Mouse (Mus musculus) induced T-regulatory cell, adult 2 months (primary cell): ENCODE data around the gene Cenpx.

ENCODE experiments used
- DNase-seq: peaks from one replicate; pipeline ENCODE4 v3.0.0-alpha.2; 2012; ENCODE audit warnings: low read depth

The Cenpx gene

DNA sequence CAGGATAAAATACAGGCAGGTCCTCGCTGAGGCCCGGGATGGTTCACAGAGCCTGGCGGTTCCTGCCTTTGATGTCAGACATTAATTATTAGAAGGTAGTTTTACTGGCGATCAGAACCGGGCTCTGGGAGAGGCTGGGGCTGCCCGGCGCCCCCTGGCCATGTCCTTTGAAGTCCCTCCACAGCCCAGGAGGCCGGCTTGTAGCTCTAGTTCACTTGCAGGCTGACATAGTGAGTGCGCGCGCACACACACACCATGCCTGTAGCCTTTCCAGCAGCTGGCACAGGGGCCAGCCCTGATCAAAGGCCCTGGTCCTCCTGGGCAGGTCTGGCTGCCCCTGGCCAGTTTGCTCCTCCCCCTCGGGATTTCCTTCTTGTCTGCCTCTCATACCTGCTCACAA is 17.9 kb downstream of the Cenpx start:
- DNase-seq, result no peak

DNA sequence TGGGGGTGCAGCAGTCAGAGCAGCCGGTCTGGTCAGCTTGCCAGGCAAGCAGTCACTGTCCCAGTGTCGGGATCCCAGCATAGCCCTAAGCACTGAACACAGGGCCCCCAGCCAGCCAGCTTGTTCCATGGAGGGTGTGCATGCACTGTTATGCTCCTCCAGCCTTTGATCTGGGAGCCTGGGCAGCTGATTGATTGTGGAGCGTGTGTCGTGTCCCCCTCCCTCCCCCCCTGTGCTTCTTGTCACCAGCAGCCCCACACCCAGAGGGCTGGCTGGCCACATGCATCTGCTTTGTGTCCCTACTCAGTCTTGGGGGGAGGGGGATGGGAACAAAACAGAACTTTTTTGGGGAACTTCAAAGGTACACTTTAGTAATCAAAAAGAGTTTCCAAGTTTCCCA is 18.4 kb downstream of the Cenpx start:
- no peak for DNase-seq

- DNase-seq, result no peak
Measured at GRCm38 (mm10) chr11:120693461-120693860, 20.1 kb downstream of the Cenpx start.

DNA sequence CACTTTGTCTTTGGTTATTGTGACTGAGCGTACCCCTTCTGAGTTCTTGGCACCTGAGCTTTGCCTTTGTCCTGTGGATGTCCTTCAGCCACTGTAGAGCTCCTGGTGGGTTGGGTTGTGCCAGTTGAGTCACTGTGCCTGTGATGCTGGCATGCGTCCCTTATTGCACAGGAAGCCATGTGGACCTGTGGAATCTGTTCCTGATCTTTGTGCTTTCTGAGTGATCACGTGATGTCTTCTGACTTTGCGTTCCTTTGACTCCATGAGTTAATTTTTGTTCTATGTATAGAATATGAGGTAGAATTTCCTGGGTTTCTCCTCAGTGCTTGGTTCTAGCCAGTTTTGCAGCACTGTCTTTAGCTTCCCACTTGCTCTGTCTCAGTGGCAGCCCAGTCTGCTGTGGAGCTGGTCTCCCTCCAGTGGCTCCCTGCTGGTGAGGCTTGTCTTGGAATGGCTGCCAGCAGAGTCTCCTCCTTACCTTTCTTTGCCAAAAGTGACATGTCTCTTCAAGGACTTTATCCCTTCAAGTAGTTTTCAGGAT is 21.0 kb downstream of the Cenpx start:
- DNase-seq, result no peak

DNA sequence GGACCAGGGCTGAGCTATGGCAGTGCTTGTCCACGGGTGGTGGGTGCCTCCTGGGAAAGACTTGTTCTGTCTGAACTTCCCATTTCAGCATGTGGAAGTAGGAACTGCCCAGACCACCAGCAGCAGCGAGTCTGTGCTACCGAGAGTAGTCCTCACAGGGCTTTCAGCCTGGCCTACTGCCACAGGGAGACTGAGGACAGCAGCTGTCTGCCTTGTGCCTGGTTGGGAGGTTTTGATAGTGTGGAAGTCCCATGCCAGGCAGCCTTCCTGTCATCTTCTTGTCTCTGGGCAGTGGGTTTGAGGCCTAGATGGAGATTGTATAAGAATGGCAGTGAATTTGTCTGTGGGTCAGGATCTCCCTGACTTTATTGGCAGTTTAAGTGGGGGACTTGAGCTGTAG is 24.2 kb downstream of the Cenpx start:
- DNase-seq, result no peak

DNA sequence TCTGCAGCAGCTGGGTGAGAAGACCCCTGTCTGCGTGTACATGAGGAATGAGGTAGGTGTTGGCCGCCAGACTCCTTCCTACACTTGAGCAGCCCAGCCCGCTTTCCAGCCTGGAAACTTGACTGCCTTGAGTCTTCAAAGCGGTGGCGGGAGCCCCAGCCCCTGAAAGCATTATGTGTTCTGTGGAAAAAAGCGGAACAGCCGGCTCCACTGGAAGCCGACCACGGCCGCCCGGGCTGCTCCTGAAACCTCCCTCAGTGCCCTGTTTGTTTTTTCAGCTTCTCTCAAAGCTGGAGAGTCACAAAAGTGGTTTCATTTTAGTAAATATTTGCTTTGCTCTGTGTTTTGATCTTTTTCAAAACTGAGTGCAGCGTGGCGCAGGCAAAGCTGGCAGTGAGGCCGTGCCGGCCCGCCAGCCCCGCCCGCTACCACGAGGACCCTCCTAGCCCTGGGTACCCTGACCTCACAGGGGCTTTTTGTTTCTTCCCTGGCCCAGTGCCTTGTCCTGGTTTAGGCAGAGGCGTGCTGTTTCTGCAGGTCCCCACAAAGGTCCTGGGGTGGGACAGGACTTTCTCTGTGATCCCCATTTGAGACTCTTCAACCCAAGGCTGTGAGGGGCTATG is 26.8 kb downstream of the Cenpx start:
- no peak for DNase-seq

DNA sequence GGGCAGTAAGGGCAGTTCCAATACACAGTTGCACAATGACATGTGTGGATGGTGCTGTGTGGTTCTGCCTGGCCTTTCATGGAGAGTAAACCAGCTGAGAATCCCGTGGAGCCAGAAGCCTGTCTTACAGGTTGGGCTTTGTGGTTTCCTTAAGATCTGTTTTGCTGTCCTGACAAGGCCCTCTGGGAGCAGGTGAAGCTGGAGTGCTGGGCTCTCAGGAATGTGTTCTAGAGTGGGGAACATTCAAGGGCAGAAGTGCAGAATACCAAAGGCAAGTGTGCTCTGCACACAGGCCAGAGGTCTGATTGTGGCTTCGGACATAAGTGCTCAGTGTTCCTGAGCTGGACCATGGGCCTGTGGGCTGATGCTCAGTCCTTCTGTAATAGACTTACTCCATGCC is 28.9 kb downstream of the Cenpx start:
- no peak for DNase-seq

GRCm38 (mm10) chr11:120684086-120684485 is 29.5 kb downstream of the Cenpx start:
- DNase-seq, result no peak

DNA sequence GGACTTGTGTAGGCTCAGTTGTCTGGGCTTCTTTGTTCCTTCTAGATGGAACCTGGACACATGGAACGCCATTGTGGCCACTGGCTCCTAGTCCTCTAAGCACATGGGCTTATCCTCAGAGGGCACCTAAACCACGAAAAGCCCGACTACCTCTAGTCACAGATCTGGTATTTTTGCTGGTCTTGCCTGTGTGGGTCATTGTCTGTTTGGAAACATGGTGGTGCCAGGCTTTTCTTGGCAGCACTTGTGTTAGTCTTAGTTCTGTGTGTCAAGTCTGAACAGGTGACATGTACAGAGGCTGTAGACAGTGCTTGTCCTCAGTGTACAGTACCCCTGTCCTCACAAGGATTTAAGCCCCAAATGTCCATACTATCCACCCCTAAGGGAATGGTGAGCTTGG is 30.0 kb downstream of the Cenpx start:
- DNase-seq, result no peak

GRCm38 (mm10) chr11:120682683-120683082 is 30.9 kb downstream of the Cenpx start:
- no peak for DNase-seq

- peak; percentile 61 for DNase-seq
Measured at GRCm38 (mm10) chr11:120679909-120680308, 33.6 kb downstream of the Cenpx start.

DNA sequence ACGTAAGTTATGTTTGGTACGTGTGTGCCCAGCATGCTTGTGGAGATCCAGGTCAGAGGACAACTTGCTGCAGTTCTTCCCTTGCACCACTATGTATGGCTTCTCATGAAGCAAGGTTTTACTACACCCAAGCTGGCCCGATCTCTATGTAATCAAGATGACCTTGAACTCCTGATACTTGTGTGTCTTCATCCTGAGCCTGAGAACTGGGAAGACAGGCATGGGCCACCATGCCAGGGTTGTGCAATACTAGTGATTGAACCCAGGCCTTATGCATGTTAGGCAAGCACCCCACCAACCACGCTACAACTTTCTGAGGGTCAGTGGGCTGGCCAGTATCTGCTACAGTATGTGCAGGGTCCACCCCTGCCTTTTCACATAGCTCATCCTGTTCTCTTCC is 36.6 kb downstream of the Cenpx start:
- no peak for DNase-seq

GRCm38 (mm10) chr11:120675875-120676274 is 37.7 kb downstream of the Cenpx start:
- peak; percentile 57 for DNase-seq

GRCm38 (mm10) chr11:120673594-120674122 is 39.9 kb downstream of the Cenpx start:
- no peak for DNase-seq

GRCm38 (mm10) chr11:120672687-120673593 is 40.6 kb downstream of the Cenpx start, which contains the start of gene Aspscr1:
TSS of gene Aspscr1 (plus strand) at chr11:120672973.
- DNase-seq, result peak; percentile 98

DNA sequence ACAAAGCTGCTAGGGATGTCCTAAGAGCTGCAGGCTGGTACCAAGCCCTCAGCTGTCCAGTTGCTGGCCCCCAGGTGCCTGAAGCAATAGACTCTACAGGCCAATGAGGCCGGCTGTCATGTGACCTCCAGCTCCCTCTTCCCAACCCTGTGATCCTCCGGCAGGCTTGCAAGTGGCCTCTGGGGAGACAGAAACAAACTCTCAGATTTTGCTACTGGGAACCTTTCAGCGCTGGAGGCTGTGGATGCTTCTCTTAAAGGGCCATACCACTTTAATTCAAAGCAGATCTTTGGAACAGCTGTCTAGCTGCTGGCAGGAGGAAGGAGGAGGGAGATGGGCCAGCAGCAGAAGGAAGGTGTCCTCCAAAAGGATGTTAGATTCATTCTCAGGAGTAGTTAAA is 46.9 kb downstream of the Cenpx start:
- DNase-seq, result no peak

DNA sequence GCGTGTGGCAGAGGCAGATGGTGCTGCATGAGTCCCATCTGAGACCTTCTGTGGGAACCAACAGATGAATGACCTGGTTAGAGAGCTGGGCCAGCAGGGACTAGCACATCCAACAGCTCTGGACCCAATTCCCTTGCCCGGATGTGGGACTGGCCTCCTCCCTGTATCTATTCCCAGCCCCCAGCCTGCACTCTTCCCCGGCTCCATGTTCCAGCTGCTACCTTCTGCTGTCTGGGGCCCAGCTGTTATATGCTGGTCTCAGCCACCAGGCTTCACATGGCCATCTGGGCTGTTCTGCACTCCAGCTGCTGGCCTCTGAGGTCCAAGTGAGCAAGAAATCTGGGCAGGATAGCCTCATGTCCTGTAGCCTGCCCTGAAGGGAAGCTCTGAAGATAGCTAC is 48.1 kb downstream of the Cenpx start:
- DNase-seq, result no peak

- no peak for DNase-seq
Measured at GRCm38 (mm10) chr11:120663714-120664113, 49.8 kb downstream of the Cenpx start.

DNA sequence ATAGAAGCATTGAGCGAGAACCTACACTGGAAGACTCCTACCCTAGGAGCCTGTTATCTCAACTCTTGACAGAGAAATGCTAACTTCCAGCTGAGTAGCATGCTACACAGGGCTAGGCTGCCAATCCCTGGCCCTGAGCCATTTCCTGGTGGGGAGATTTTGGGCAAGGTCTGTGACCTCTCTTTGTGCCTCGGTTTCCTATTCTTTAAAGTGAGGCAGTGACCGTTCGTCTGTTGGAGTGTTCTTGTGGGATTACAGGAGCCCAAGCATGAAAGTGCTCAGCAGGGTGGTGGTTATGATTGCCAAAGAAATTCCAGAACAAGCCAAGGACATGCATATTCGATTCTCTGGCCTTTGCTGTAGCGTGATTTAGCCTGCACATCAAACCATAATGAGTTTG is 50.8 kb downstream of the Cenpx start:
- DNase-seq, result no peak

- DNase-seq, result no peak
Measured at GRCm38 (mm10) chr11:120661076-120661460, 52.5 kb downstream of the Cenpx start, which contains the start of gene Notum. TSS of gene Notum (minus strand) at chr11:120661175.
